Mouse (Mus musculus): Measurements from ENCODE around the gene Gm10837. TPM values are rescaled to one million over a fixed set of nuclear protein-coding genes. Genes with fewer than 3 reads are reported as not detected.

Gene Gm10837
- polyA plus RNA-seq, 1 experiment from 2014 or later, result 0.84 TPM

Other genes with a start within 250 kb of the Gm10837 start
- 1.8 and 2.1 TPM in 2 replicates for gene Gm5089, start 39.5 kb upstream of the Gm10837 start, polyA plus RNA-seq (2015; fragmentation: Nextera tagmentation; extraction: Ambion mirVana)
- 14.9 and 15.2 TPM in 2 replicates for gene Zic5, start 24.9 kb upstream of the Gm10837 start, polyA plus RNA-seq (2015; fragmentation: Nextera tagmentation; extraction: Ambion mirVana)
- gene Zic2, start 15.2 kb upstream of the Gm10837 start, polyA plus RNA-seq (2015; fragmentation: Nextera tagmentation; extraction: Ambion mirVana), result 7.3 and 7.8 TPM in 2 replicates
- gene Pcca, start 43.7 kb downstream of the Gm10837 start, polyA plus RNA-seq (2015; fragmentation: Nextera tagmentation; extraction: Ambion mirVana), result 31.1 and 33.3 TPM in 2 replicates